Mouse (Mus musculus) stomach, postnatal 0 days (tissue): ENCODE measurements around the gene Ppfia3.

ENCODE experiments used
- CTCF ChIP-seq: IDR thresholded peaks from 2 replicates; pipeline ENCODE4 v1.5.1; 2016; ENCODE audit warnings: antibody characterized with exemption, low read depth, mild to moderate bottlenecking, moderate library complexity
- EP300 ChIP-seq: optimal IDR thresholded peaks from 2 replicates; pipeline ENCODE3; 2016; ENCODE audit warnings: antibody characterized with exemption

- TF ChIP-seq CTCF (no peak), EP300 (no peak)
Measured at GRCm38 (mm10) chr7:45308551-45309240, 58.1 kb downstream of the Ppfia3 start.
